Mouse (Mus musculus): Measurements from ENCODE around the gene Dpep1. TPM values are rescaled to one million over a fixed set of nuclear protein-coding genes. Genes with fewer than 3 reads are reported as not detected.

Dpep1 gene
- not detected in 2 replicates for polyA plus RNA-seq (2012)

GRCm38 (mm10) chr8:123185566-123186409 lies at the start of gene Dpep1:
Gene Dpep1, plus strand, starts transcription at chr8:123186242.

GRCm38 (mm10) chr8:123157888-123158465 lies 28.1 kb upstream of the Dpep1 start, which contains the start of gene Sult5a1:
Gene Sult5a1, minus strand, starts transcription at chr8:123158315.

GRCm38 (mm10) chr8:123212321-123213117 lies 26.5 kb downstream of the Dpep1 start, which contains the start of the genes Chmp1a and Spata33:
Gene Chmp1a, minus strand, starts transcription at chr8:123212763.
Gene Spata33, plus strand, starts transcription at chr8:123212832.

GRCm38 (mm10) chr8:123224278-123225266 lies 38.5 kb downstream of the Dpep1 start, which contains the start of gene Cdk10:
Gene Cdk10, plus strand, starts transcription at chr8:123224842.

GRCm38 (mm10) chr8:123235520-123236497 lies 49.8 kb downstream of the Dpep1 start, which contains the start of gene Spata2l:
Gene Spata2l, minus strand, starts transcription at chr8:123236233.

Other genes with a start within 250 kb of the Dpep1 start
- 93.5 and 120 TPM in 2 replicates for gene Ankrd11, start 144.0 kb upstream of the Dpep1 start, polyA plus RNA-seq (2012)
- 26.7 and 33.2 TPM in 2 replicates for gene Spg7, start 123.3 kb upstream of the Dpep1 start, polyA plus RNA-seq (2012)
- gene Rpl13, start 83.9 kb upstream of the Dpep1 start, polyA plus RNA-seq (2012): 4,017 and 4,573 TPM in 2 replicates
- gene Cpne7, start 68.9 kb upstream of the Dpep1 start, polyA plus RNA-seq (2012): 0.48 and 1.4 TPM in 2 replicates
- 0.02 TPM in 1 of 2 replicates, not detected in the other for gene Sult5a1, start 27.9 kb upstream of the Dpep1 start, polyA plus RNA-seq (2012)
- gene Chmp1a, start 26.5 kb downstream of the Dpep1 start, polyA plus RNA-seq (2012): 26.0 and 28.9 TPM in 2 replicates
- 0.06 and 0.10 TPM in 2 replicates for gene Spata33, start 26.6 kb downstream of the Dpep1 start, polyA plus RNA-seq (2012)
- gene Cdk10, start 38.6 kb downstream of the Dpep1 start, polyA plus RNA-seq (2012): 93.0 and 94.8 TPM in 2 replicates
- 6.7 and 7.1 TPM in 2 replicates for gene Spata2l, start 50.0 kb downstream of the Dpep1 start, polyA plus RNA-seq (2012)
- 13.0 and 15.7 TPM in 2 replicates for gene Zfp276, start 68.0 kb downstream of the Dpep1 start, polyA plus RNA-seq (2012)
- 138 and 145 TPM in 2 replicates for gene Vps9d1, start 68.1 kb downstream of the Dpep1 start, polyA plus RNA-seq (2012)
- gene Fanca, start 132.3 kb downstream of the Dpep1 start, polyA plus RNA-seq (2012): 62.6 and 69.9 TPM in 2 replicates
- gene Spire2, start 146.5 kb downstream of the Dpep1 start, polyA plus RNA-seq (2012): 2.1 and 3.8 TPM in 2 replicates
- 86.9 and 109 TPM in 2 replicates for gene Tcf25, start 187.5 kb downstream of the Dpep1 start, polyA plus RNA-seq (2012)
- 0.02 and 0.04 TPM in 2 replicates for gene Mc1r, start 220.9 kb downstream of the Dpep1 start, polyA plus RNA-seq (2012)
- 1.2 and 1.6 TPM in 2 replicates for gene Tubb3, start 225.2 kb downstream of the Dpep1 start, polyA plus RNA-seq (2012)
- gene Def8, start 237.3 kb downstream of the Dpep1 start, polyA plus RNA-seq (2012): 35.5 and 36.3 TPM in 2 replicates